Mouse (Mus musculus): Measurements from ENCODE around the gene Ddost.

DNA sequence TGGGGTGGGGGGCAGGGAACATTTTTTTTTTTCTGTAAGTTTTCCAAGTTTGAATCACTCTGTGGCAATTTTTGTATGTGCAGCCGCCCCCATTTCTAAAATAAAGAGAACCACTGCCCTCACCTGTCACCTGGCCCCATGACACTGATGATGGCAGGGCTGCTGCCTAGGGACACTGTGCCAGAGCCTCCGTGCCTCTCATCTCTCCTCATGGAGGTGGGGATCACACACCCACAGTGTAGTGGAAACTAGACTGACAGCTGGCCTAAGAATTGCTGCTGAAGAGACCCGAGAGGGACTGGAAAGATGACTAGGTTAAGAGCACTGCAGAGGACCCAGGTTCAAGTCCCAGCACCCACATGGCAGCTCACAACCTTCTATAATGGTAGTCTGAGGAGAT, 7.6 kb downstream of the Ddost start:
- TF ChIP-seq CTCF (IDR thresholded peaks at IDR 0.05; ENCODE audit: low read depth, low read length) (no peak), GATA1 (IDR thresholded peaks at IDR 0.05; ENCODE audit: borderline replicate concordance, low read length) (no peak), TAL1 (conservative IDR thresholded peaks at IDR 0.05; ENCODE audit: low read depth, low read length) (no peak), POLR2AphosphoS5 (IDR thresholded peaks at IDR 0.05; ENCODE audit: insufficient replicate concordance, low read depth, low read length) (no peak)
